Mouse (Mus musculus): ENCODE data around the gene Ier5.

DNA sequence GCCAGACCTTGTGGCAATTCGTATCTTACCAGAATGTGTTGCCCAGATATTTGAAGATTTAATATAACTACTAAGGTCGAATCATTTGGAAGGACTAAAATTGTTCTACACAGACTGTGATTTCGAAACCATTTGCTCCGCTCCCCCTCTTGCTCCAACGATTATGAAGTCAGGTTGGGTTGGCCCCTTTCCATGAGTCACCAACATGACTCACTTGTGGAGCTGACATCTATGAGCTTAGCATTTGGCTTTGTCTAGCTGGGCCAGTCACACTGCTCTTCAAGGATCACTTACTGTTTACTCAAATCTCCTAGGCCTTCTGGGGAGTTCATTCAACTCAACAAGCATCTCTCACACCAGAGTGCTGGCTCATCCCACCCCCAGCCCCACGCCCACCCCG is 39.4 kb upstream of the Ier5 start:
- TF ChIP-seq GATA1 (IDR thresholded peaks at IDR 0.05; ENCODE audit: borderline replicate concordance, low read length) (no peak), FLI1 (IDR thresholded peaks at IDR 0.05; ENCODE audit: low read length) (no peak)

Data from megakaryocyte, embryonic 14.5 days (primary cell).